Mouse (Mus musculus) limb, embryonic 14.5 days (tissue): ENCODE data around the gene Gm10073. TPM values are rescaled to one million over a fixed set of nuclear protein-coding genes. Genes with fewer than 3 reads are reported as not detected.

ENCODE experiments used
- ATAC-seq: fragments of 200-750 bp; cut with Nextera tagmentation; 2 replicates; pipeline ENCODE4 v1.8.0; 2017; ENCODE audit warnings: low read depth, moderate number of reproducible peaks, moderate TSS enrichment; ENCODE audit not compliant: low FRiP score
- DNase-seq: peaks from one replicate; pipeline ENCODE4 v3.0.0-alpha.2; 2015; ENCODE audit warnings: low spot score
- H3K27ac ChIP-seq: fragments of 300-500 bp; sonication (generic); replicated peaks from 2 replicates; pipeline ENCODE4 v1.5.1; 2014; ENCODE audit warnings: low read depth, mild to moderate bottlenecking, low read length, moderate library complexity, mixed read lengths
- H3K27me3 ChIP-seq: fragments of 300-500 bp; sonication (generic); 2 replicates; pipeline ENCODE4 v1.6.1; 2014; ENCODE audit warnings: low read length, mixed read lengths; ENCODE audit not compliant: control insufficient read depth, insufficient read depth
- H3K36me3 ChIP-seq: fragments of 300-500 bp; sonication (generic); 2 replicates; pipeline ENCODE4 v1.6.1; 2014; ENCODE audit warnings: mild to moderate bottlenecking, low read length, moderate library complexity, mixed read lengths; ENCODE audit not compliant: control insufficient read depth, insufficient read depth
- H3K4me1 ChIP-seq: fragments of 300-500 bp; sonication (generic); 2 replicates; pipeline ENCODE4 v1.6.1; 2014; ENCODE audit warnings: antibody characterized with exemption, low read length, mixed read lengths; ENCODE audit not compliant: control insufficient read depth, insufficient read depth
- H3K4me2 ChIP-seq: fragments of 300-500 bp; sonication (generic); replicated peaks from 2 replicates; pipeline ENCODE4 v1.6.1; 2014; ENCODE audit warnings: low read depth, mild to moderate bottlenecking, low read length, moderate library complexity; ENCODE audit not compliant: severe bottlenecking
- H3K4me3 ChIP-seq: fragments of 300-500 bp; sonication (generic); replicated peaks from 2 replicates; pipeline ENCODE4 v1.5.1; 2014; ENCODE audit warnings: low read length
- H3K9ac ChIP-seq: fragments of 300-500 bp; sonication (generic); 2 replicates; pipeline ENCODE4 v1.6.1; 2014; ENCODE audit warnings: mild to moderate bottlenecking, low read depth, low read length, moderate library complexity; ENCODE audit not compliant: severe bottlenecking
- H3K9me3 ChIP-seq: fragments of 300-500 bp; sonication (generic); 2 replicates; pipeline ENCODE4 v1.6.1; 2016; ENCODE audit warnings: low read length; ENCODE audit not compliant: control insufficient read depth
- POLR2A ChIP-seq: fragments of 200-500 bp; IDR thresholded peaks from 2 replicates; pipeline ENCODE4 v1.8.0; 2012; ENCODE audit warnings: inconsistent platforms, mild to moderate bottlenecking, moderate library complexity, borderline replicate concordance; ENCODE audit not compliant: insufficient read depth, insufficient read length; ENCODE audit errors: extremely low read depth
- WGBS: fragments of 180-500 bp; shearing (Covaris S2); extraction: QIAGEN DNeasy Blood & Tissue Kit; methylation state at CpG from one replicate; pipeline ENCODE4 v1.1.7; 2014; 5-methylcytosine and 5-hydroxymethylcytosine counted together
- polyA plus RNA-seq, 2 experiments: library from polyadenylated mRNA; depleted of rRNA in 1 of 2; stranded (reverse) in 1 of 2; unstranded in 1 of 2; fragments of >200 nt; fragmentation: Nextera tagmentation in 1 of 2; extraction: Ambion mirVana in 1 of 2; gene quantifications; 2 replicates each; pipeline versions ENCODE4 v1.2.1 to v1.2.3; 2012 to 2014

Gene Gm10073
- polyA plus RNA-seq, 2 experiments, result 15.2 to 27.8 TPM

GRCm38 (mm10) chr8:106606601-106607145 lies 33.4 kb upstream of the Gm10073 start:
- no peak overlapping the region for H3K4me2 ChIP-seq
- no peak for TF ChIP-seq POLR2A
- 43% methylated on average over 9 of the region's 15 CpGs for WGBS
- H3K27ac ChIP-seq, result no peak overlapping the region
- no peak overlapping the region for H3K9ac ChIP-seq
- no peak for ATAC-seq
- peaks cover 11% of the 10 kb centered on the region; the same call in 1 of the 2 replicates for H3K4me1 ChIP-seq
- peaks cover 50% of the 10 kb centered on the region for H3K27me3 ChIP-seq
- no peak overlapping the region for H3K4me3 ChIP-seq
- DNase-seq, result no peak
- no peaks in the 10 kb centered on the region for H3K36me3 ChIP-seq
- no peaks in the 10 kb centered on the region for H3K9me3 ChIP-seq

- no peaks in the 10 kb centered on the region for H3K9me3 ChIP-seq
- no peak overlapping the region for H3K4me3 ChIP-seq
- whole genome bisulfite sequencing, result 41% methylated on average over 4 of the region's 4 CpGs
- no peaks in the 10 kb centered on the region for H3K36me3 ChIP-seq
- no peak overlapping the region for H3K9ac ChIP-seq
- DNase-seq (no peak), ATAC-seq (no peak)
- no peak overlapping the region for H3K4me2 ChIP-seq
- no peak overlapping the region for H3K27ac ChIP-seq
- peaks cover 55% of the 10 kb centered on the region for H3K27me3 ChIP-seq
- no peak for TF ChIP-seq POLR2A
- H3K4me1 ChIP-seq, result peaks cover 11% of the 10 kb centered on the region; the same call in 1 of the 2 replicates
Measured at GRCm38 (mm10) chr8:106606121-106606520, 32.9 kb upstream of the Gm10073 start.

GRCm38 (mm10) chr8:106605657-106606056 lies 32.4 kb upstream of the Gm10073 start:
- H3K27me3 ChIP-seq, result peaks cover 55% of the 10 kb centered on the region
- no peak overlapping the region for H3K4me3 ChIP-seq
- WGBS, result 70% methylated on average over 7 of the region's 7 CpGs
- DNase-seq (no peak), ATAC-seq (no peak)
- H3K36me3 ChIP-seq, result no peaks in the 10 kb centered on the region
- TF ChIP-seq POLR2A, result no peak
- no peaks in the 10 kb centered on the region for H3K9me3 ChIP-seq
- no peak overlapping the region for H3K9ac ChIP-seq
- no peak overlapping the region for H3K4me2 ChIP-seq
- peaks cover 11% of the 10 kb centered on the region; the same call in 1 of the 2 replicates for H3K4me1 ChIP-seq
- H3K27ac ChIP-seq, result no peak overlapping the region

- peaks cover 11% of the 10 kb centered on the region; the same call in 1 of the 2 replicates for H3K4me1 ChIP-seq
- H3K9me3 ChIP-seq, result no peaks in the 10 kb centered on the region
- H3K4me2 ChIP-seq, result peak overlapping the region; percentile 90
- no peaks in the 10 kb centered on the region for H3K36me3 ChIP-seq
- H3K27me3 ChIP-seq, result peaks cover 55% of the 10 kb centered on the region
- ATAC-seq (no peak), DNase-seq (no peak)
- WGBS, result under 1% methylated on average over 19 of the region's 19 CpGs
- TF ChIP-seq POLR2A, result no peak
- H3K9ac ChIP-seq, result peak overlapping the region; percentile 43; the same call in 1 of the 2 replicates
- peak overlapping the region; percentile 47 for H3K4me3 ChIP-seq
- no peak overlapping the region for H3K27ac ChIP-seq
Measured at GRCm38 (mm10) chr8:106603933-106604332, 30.7 kb upstream of the Gm10073 start.

GRCm38 (mm10) chr8:106603131-106603819 lies 30.0 kb upstream of the Gm10073 start, which contains the start of gene Cdh1:
Cdh1 (plus strand) TSS chr8:106603351.
- WGBS, result under 1% methylated on average over 50 of the region's 53 CpGs
- H3K27ac ChIP-seq, result no peak within 1 kb of the TSS
- ATAC-seq (peak; percentile 53; the same call in 1 of the 2 replicates), DNase-seq (peak; percentile 41)
- H3K9me3 ChIP-seq, result no peaks in the 10 kb centered on the region
- H3K4me2 ChIP-seq, result peak within 1 kb of the TSS; percentile 90
- 0 out of 2 replicates have a peak, but pooled peaks have one; percentile 19 for TF ChIP-seq POLR2A
- H3K9ac ChIP-seq, result peak within 1 kb of the TSS; percentile 43
- no peaks in the 10 kb centered on the region for H3K36me3 ChIP-seq
- H3K4me1 ChIP-seq, result peaks cover 11% of the 10 kb centered on the region; the same call in 1 of the 2 replicates
- peaks cover 55% of the 10 kb centered on the region for H3K27me3 ChIP-seq
- peak within 1 kb of the TSS; percentile 47 for H3K4me3 ChIP-seq
